Mouse (Mus musculus): ENCODE results near the gene Nlrc5. TPM values are rescaled to one million over a fixed set of nuclear protein-coding genes. Genes with fewer than 3 reads are reported as not detected.

Nlrc5 gene
- not detected in 2 replicates for polyA plus RNA-seq (2016; fragmentation: Nextera tagmentation; extraction: Ambion mirVana)

DNA sequence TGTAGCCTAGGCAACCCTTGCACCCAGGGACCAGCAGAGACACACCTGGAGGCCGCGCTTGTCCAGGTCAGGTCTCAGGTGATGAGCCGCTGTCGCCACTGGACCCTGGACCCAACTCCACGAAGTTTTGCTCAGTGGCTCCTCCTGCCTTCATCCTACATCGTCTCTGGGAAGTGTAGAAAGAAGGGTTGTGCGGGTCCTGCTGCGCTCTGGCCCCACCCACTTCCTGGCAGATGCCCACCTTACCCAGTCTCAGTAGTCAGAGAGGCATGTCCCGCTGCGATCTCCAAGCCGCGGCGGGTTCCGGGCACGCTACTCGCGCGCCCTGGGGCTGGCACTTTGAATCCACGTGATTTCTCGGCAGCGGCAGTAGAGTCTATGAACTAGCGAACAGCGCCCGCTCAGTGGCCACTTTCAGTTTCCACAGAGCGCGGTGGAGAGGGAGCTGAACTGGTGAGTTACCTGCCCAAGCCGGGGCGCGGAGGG, at the start of gene Nlrc5:
TSS of gene Nlrc5 (plus strand) at position 376 of the 486 bp plus-strand sequence.
- Histone ChIP-seq H3K36me3 (no peaks in the 10 kb centered on the region), H3K27ac (no peak within 1 kb of the TSS), H3K9me3 (replicated peaks) (no peaks in the 10 kb centered on the region), H3K4me3 (peak within 1 kb of the TSS; percentile 55), H3K27me3 (ENCODE audit: low read depth, poor library complexity, severe bottlenecking) (peaks cover 47% of the 10 kb centered on the region), H3K4me1 (peaks cover 14% of the 10 kb centered on the region)
- DNase-seq (ENCODE audit: low spot score): peak; percentile 68
- WGBS: 2% methylated on average over 29 of the region's 29 CpGs

DNA sequence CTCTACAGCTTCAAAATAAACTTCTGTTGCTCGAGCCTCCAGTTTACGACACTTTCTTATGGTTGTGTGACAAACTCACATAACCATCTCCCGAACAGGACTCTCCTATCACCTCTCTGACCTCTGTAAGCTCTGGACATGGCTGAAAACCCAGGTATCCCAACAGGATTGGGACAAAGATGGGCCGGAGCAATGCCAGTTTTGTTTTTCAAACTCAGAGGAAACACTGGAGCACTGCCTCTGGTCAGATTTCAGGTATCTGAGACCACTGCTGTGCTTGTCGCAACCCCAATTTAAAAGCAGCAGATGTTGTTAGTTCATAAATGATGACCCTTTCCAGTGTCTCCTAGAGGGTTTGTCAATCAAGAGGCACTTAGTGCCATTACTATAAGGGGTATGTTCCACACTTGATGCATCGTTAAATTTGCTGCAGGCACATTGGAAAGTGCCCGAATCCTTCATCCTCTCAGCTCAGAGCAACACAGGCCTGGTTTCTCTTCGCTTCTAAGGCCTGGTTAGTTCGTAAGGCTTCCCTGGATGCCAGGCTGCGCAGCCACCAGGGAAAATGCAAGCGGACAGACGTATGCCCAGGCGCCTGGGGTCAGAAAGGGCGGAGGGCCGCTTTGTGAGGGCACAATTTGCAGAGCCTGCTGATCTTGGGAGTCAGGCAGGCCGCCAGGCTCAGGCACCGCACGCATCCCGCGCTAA, 48.5 kb upstream of the Nlrc5 start:
- DNase-seq (ENCODE audit: low spot score): no peak
- no peaks in the 10 kb centered on the region for H3K9me3 ChIP-seq (replicated peaks)
- 24% methylated on average over 20 of the region's 20 CpGs for WGBS
- peaks cover 19% of the 10 kb centered on the region for H3K4me1 ChIP-seq
- no peaks in the 10 kb centered on the region for H3K27me3 ChIP-seq (ENCODE audit: low read depth, poor library complexity, severe bottlenecking)
- H3K4me3 ChIP-seq: peak overlapping the region; percentile 88
- H3K36me3 ChIP-seq: peaks cover 15% of the 10 kb centered on the region
- H3K27ac ChIP-seq: peak overlapping the region; percentile 97

DNA sequence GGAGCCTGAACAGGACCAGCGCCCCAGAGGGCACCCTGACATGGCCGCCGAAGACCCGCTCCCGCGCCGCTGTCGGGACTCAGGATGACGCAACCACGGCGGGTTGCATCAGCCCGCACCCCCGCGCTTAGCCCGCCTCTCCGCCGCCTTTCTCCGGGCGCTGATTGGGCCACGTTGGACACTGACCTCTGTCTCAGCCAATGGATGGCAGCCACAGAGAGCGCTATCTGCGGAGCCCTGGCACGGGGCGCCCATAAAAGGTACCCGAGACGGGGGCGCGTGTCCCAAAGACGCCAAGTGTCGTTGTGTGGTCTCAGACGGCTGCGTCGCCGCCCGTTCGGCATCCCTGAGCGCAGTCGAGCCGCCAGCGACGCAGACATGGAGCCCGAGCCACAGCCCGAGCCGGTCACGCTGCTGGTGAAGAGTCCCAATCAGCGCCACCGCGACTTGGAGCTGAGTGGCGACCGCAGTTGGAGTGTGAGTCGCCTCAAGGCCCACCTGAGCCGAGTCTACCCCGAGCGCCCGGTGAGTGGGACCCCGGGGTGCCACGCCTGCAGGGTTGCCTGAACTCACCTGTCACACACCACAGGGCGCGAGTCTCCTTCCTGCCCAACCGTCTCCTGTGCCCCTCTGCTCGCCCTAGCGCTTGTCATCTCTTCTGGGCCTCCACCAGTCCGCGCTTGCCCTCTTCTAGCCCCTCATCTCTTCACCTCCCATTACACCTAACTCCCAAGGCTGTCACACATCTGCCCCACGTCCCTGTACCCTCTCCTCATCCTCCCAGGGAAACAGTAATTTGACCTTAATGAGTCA, 47.7 kb upstream of the Nlrc5 start, which contains the start of gene Herpud1:
TSS of gene Herpud1 (plus strand) at position 225 of the 813 bp plus-strand sequence.
- Histone ChIP-seq H3K4me3 (peak within 1 kb of the TSS; percentile 88), H3K27me3 (ENCODE audit: low read depth, poor library complexity, severe bottlenecking) (no peaks in the 10 kb centered on the region), H3K4me1 (peaks cover 19% of the 10 kb centered on the region), H3K27ac (peak within 1 kb of the TSS; percentile 97), H3K36me3 (peaks cover 23% of the 10 kb centered on the region), H3K9me3 (replicated peaks) (no peaks in the 10 kb centered on the region)
- WGBS: under 1% methylated on average over 65 of the region's 65 CpGs
- peak; percentile 95 for DNase-seq (ENCODE audit: low spot score)

DNA sequence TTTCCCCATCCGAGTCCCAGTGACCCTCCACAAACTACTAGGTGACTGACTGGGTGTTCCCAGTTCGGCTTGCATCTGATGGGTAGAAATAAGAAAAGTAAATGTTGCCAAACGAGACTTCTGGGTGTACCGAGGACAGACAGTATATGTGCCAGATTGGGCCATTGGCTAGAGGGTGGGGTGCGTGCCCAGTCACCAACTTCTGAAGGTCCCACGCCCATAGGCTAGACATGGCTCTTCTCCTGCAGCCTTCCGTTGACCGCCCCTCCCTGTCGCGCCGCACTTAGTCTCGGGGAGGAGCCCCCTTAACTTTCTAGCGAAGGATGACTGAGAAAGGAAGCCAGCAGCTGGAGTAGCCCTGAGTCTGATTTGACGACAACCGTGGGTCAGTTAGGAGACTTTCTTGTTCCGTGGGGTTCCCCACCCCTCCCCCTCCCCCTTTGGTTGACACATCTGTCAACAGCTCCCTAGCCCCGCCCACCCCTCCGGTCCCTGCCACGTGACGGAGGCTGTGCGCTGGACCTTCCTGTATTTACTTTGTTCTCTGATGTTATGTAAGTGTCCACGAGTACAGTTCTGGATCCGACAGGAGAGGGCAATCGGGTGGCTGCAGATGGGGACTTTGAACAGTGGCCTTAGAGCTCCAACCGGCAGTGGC, 47.0 kb upstream of the Nlrc5 start:
- H3K36me3 ChIP-seq: peaks cover 30% of the 10 kb centered on the region
- H3K4me1 ChIP-seq: peaks cover 19% of the 10 kb centered on the region
- peak overlapping the region; percentile 97 for H3K27ac ChIP-seq
- no peaks in the 10 kb centered on the region for H3K9me3 ChIP-seq (replicated peaks)
- H3K27me3 ChIP-seq (ENCODE audit: low read depth, poor library complexity, severe bottlenecking): no peaks in the 10 kb centered on the region
- peak overlapping the region; percentile 88 for H3K4me3 ChIP-seq
- DNase-seq (ENCODE audit: low spot score): peak; percentile 84
- WGBS: under 1% methylated on average over 25 of the region's 25 CpGs

DNA sequence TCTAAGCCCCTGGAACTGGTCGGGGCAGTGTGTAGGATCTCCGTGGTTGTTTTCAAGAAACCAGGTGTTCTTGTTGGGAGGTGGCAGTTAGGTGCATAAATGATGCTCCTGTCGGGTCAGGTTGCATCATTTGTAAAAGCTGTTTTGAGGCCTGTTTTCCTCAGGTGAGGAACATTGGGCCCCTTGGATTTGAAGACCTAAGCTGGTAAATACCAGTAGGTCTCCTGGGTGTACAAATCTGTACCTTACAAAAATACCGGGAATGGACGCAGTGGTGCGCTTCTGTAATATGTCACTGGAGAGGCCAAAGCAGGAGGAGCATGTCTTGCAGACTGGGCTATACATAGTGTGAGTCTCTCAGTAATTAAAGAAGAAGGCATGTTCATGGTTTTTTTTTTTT, 46.4 kb upstream of the Nlrc5 start:
- Histone ChIP-seq H3K27me3 (ENCODE audit: low read depth, poor library complexity, severe bottlenecking) (no peaks in the 10 kb centered on the region), H3K4me3 (peak overlapping the region; percentile 88), H3K9me3 (replicated peaks) (no peaks in the 10 kb centered on the region), H3K27ac (peak overlapping the region; percentile 97), H3K36me3 (peaks cover 36% of the 10 kb centered on the region), H3K4me1 (peaks cover 19% of the 10 kb centered on the region)
- DNase-seq (ENCODE audit: low spot score): no peak
- WGBS: 40% methylated on average over 6 of the region's 6 CpGs

DNA sequence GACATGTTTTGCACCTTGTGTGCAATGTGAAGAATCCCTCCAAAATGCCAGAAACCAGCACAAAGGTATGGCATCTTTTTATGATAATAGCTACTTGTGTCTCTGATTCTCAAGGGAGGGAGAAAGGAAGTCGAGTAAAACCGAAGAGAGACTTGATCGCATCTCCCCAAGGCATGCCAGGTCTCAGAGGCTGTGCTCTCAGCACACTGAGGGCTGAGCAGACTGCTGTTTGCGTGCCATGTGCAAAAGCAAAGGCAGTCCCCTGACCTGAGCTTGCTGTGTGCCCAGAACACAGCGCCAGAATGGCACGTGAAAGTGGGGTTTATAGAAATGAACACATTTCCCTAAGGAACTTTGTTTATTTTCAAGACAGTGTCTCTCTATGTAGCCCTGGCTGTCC, 44.6 kb upstream of the Nlrc5 start:
- Histone ChIP-seq H3K27me3 (ENCODE audit: low read depth, poor library complexity, severe bottlenecking) (no peaks in the 10 kb centered on the region), H3K27ac (no peak overlapping the region), H3K4me3 (no peak overlapping the region), H3K4me1 (peaks cover 19% of the 10 kb centered on the region), H3K9me3 (replicated peaks) (no peaks in the 10 kb centered on the region), H3K36me3 (peaks cover 53% of the 10 kb centered on the region)
- 93% methylated on average over 6 of the region's 6 CpGs for whole genome bisulfite sequencing
- no peak for DNase-seq (ENCODE audit: low spot score)

DNA sequence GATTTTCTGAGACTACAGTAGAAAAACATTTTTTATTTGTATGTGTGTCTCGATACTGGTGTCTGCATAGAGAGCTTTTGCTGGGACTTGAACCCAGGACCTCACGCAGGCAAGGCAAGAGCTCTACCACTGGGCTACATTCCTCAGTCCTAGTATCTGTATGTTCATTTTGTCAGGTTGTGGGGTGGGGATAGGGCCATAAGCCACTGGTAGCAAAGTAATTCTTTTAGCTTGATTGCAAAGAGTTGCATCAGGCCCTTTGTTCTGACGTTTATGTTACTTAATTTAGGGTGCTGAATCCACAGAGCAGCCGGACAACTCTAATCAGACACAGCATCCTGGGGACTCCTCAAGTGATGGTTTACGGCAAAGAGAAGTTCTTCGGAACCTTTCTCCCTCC, 43.7 kb upstream of the Nlrc5 start:
- peaks cover 62% of the 10 kb centered on the region for H3K36me3 ChIP-seq
- peaks cover 17% of the 10 kb centered on the region for H3K4me1 ChIP-seq
- H3K4me3 ChIP-seq: no peak overlapping the region
- no peaks in the 10 kb centered on the region for H3K27me3 ChIP-seq (ENCODE audit: low read depth, poor library complexity, severe bottlenecking)
- WGBS: 93% methylated on average over 6 of the region's 6 CpGs
- DNase-seq (ENCODE audit: low spot score): no peak
- H3K9me3 ChIP-seq (replicated peaks): no peaks in the 10 kb centered on the region
- H3K27ac ChIP-seq: no peak overlapping the region

DNA sequence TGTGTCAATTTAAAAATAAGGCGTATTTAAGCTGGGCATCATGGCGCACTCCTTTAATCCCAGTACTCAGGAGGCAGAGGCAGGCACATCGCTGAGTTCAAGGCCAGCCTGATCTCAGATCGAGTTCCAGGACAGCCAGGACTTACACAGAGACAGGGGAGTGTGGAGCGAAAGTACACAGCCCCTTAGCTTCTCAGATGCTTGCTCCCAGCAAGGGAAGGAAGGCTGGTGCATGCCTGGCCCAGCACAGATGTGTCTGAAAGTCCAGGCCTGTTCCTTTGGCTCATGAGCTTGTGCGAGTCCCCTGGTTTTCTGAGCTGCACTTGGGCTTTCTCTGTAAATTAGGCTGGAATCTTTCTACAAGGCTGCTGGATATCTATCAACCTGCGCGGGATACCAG, 43.2 kb upstream of the Nlrc5 start:
- DNase-seq (ENCODE audit: low spot score): no peak
- Histone ChIP-seq H3K27me3 (ENCODE audit: low read depth, poor library complexity, severe bottlenecking) (no peaks in the 10 kb centered on the region), H3K4me1 (peaks cover 12% of the 10 kb centered on the region), H3K4me3 (no peak overlapping the region), H3K27ac (no peak overlapping the region), H3K36me3 (peaks cover 67% of the 10 kb centered on the region), H3K9me3 (replicated peaks) (no peaks in the 10 kb centered on the region)
- WGBS: 98% methylated on average over 8 of the region's 8 CpGs

DNA sequence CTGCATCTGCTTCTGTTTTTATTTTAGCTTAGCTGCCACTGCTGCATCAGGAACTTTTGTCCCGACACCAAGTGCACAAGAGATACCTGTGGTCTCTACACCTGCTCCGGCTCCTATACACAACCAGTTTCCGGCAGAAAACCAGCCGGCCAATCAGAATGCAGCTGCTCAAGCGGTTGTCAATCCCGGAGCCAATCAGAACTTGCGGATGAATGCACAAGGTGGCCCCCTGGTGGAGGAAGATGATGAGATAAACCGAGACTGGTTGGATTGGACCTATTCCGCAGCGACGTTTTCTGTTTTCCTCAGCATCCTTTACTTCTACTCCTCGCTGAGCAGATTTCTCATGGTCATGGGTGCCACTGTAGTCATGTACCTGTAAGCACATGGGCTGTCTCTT, 42.0 kb upstream of the Nlrc5 start:
- peaks cover 5% of the 10 kb centered on the region for H3K4me1 ChIP-seq
- 81% methylated on average over 12 of the region's 12 CpGs for WGBS
- peaks cover 72% of the 10 kb centered on the region for H3K36me3 ChIP-seq

DNA sequence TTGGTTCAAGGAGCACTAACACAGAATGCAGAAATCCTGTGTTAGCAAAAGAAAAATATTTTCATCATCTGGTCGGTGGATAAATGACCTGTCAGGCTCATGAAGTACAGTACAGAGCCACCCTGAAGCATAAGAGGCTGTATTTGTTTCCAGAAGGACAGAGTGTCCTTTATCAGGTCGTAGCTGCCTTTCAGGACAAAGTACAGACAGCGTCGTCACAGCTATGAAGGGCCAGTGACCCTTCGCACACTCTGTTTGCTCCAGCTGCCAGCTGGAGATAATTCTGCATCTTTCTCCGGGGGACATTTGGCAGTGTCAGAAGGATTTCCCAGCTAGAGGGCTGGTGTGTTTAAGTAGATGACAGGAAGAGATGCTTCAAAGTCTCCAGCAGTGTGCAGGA, 41.5 kb upstream of the Nlrc5 start:
- peaks cover 72% of the 10 kb centered on the region for H3K36me3 ChIP-seq

More for the DNA sequence above, 42.0 kb upstream of the Nlrc5 start:
- Histone ChIP-seq H3K27me3 (ENCODE audit: low read depth, poor library complexity, severe bottlenecking) (no peaks in the 10 kb centered on the region), H3K9me3 (replicated peaks) (no peaks in the 10 kb centered on the region), H3K27ac (no peak overlapping the region), H3K4me3 (no peak overlapping the region)
- DNase-seq (ENCODE audit: low spot score): peak; percentile 49

DNA sequence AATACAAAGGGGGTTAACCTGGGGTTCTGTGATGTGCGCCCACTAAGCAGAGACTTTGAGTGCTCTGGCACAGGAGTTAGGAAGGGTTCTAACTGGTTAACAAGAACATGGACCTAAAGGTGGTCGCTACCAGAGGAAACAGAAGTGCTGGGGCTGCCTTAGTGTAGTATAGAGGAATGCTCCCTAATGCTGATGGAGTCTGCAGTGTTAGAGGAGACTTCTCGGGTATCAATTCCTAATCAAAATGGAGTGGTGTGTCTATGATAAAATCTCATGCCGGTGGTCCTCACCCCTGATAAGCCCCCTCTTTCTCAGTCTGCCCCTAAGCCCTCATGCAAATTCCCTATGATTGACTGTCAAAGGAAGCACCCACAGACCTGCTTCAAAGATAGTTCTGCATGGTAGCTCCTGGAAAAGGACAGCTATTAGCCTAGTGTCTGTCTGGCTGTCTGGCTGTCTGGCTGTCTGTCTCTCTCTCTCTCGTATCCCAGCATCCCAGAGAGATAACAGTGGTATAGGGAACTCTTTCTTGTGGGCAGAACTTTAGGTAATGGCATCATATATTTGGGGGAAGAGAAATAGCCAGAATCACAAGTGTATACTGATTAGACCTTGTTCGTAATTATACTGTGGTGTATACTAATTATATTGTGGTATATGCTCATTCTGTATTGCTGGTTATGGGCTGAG, 38.2 kb upstream of the Nlrc5 start:
- no peak overlapping the region for H3K27ac ChIP-seq
- H3K4me3 ChIP-seq: no peak overlapping the region
- H3K9me3 ChIP-seq (replicated peaks): no peaks in the 10 kb centered on the region
- no peaks in the 10 kb centered on the region for H3K4me1 ChIP-seq
- WGBS: 92% methylated on average over 6 of the region's 6 CpGs
- H3K36me3 ChIP-seq: peaks cover 54% of the 10 kb centered on the region
- no peak for DNase-seq (ENCODE audit: low spot score)
- no peaks in the 10 kb centered on the region for H3K27me3 ChIP-seq (ENCODE audit: low read depth, poor library complexity, severe bottlenecking)

More for the DNA sequence above, 41.5 kb upstream of the Nlrc5 start:
- Histone ChIP-seq H3K27me3 (ENCODE audit: low read depth, poor library complexity, severe bottlenecking) (no peaks in the 10 kb centered on the region), H3K4me3 (no peak overlapping the region), H3K9me3 (replicated peaks) (no peaks in the 10 kb centered on the region), H3K4me1 (peaks cover 3% of the 10 kb centered on the region; the same call in 1 of the 2 replicates), H3K27ac (no peak overlapping the region)
- 88% methylated on average over 6 of the region's 6 CpGs for WGBS
- no peak for DNase-seq (ENCODE audit: low spot score)

DNA sequence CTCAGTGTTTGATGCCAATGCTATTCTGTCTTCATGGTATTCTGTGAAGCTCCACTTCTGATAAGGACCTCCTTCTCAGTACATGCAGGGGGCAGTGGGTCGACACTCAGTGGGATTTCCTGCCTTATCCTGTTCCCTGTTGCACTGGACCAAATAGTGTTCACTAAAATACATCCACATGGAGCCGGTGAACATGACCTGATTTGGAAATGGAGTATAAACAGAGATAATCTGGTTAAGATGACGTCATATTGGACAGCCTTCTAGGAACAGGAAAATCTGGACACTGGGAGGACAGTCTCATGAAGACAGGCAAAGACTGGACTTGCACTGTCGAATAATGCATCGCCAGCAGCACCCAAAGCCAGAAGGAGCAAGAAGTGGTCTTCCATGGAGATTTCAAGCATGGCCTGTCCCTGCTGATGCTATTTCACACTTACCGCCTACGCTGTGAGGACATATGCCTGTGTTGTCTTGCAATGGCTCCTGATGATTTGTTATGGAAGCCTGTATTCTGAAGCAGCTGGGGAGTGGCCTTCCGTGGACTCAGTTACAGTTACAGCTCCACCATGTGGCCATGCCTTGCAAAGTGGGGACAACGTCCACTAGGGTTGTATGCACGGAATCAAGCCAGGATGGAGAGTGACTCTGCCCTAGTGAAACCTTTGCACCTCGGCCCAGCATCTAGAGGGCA, 37.0 kb upstream of the Nlrc5 start:
- WGBS: 67% methylated on average over 11 of the region's 11 CpGs
- Histone ChIP-seq H3K9me3 (replicated peaks) (no peaks in the 10 kb centered on the region), H3K27me3 (ENCODE audit: low read depth, poor library complexity, severe bottlenecking) (no peaks in the 10 kb centered on the region), H3K36me3 (peaks cover 42% of the 10 kb centered on the region), H3K4me1 (no peaks in the 10 kb centered on the region), H3K4me3 (no peak overlapping the region), H3K27ac (no peak overlapping the region)
- DNase-seq (ENCODE audit: low spot score): peak; percentile 48

Data from limb, embryonic 10.5 days (tissue).